Mouse (Mus musculus) heart, embryonic 14.5 days (tissue): ENCODE data around the gene Tada2a. TPM values are rescaled to one million over a fixed set of nuclear protein-coding genes. Genes with fewer than 3 reads are reported as not detected.

ENCODE experiments used
- ATAC-seq: fragments of 200-750 bp; cut with Nextera tagmentation; 2 replicates; pipeline ENCODE4 v1.8.0; 2017; ENCODE audit warnings: low read depth, moderate TSS enrichment; ENCODE audit not compliant: insufficient number of reproducible peaks, insufficient read depth, low FRiP score
- H3K27ac ChIP-seq, 2 experiments: fragments of 200-500 bp in 1 of 2; fragments of 300-500 bp in 1 of 2; sonication (generic) in 1 of 2; replicated peaks in 1 of 2; 2 replicates each; pipeline ENCODE4 v1.5.1; 2012 to 2014; ENCODE audit warnings: low read depth in 2 of 2, low read length in 2 of 2, control low read depth in 1 of 2, mild to moderate bottlenecking in 1 of 2, mixed read lengths in 1 of 2; ENCODE audit not compliant: control insufficient read depth in 1 of 2, insufficient read depth in 1 of 2
- H3K27me3 ChIP-seq: fragments of 300-500 bp; sonication (generic); 2 replicates; pipeline ENCODE4 v1.6.1; 2014; ENCODE audit warnings: mild to moderate bottlenecking, low read length, control low read depth; ENCODE audit not compliant: control insufficient read depth, insufficient read depth
- H3K36me3 ChIP-seq: fragments of 300-500 bp; sonication (generic); 2 replicates; pipeline ENCODE4 v1.6.1; 2014; ENCODE audit warnings: mild to moderate bottlenecking, control low read depth, low read length, mixed read lengths; ENCODE audit not compliant: control insufficient read depth, insufficient read depth
- H3K4me1 ChIP-seq, 2 experiments: fragments of 200-500 bp in 1 of 2; fragments of 300-500 bp in 1 of 2; sonication (generic) in 1 of 2; 2 replicates each; pipeline ENCODE4 v1.6.1; 2012 to 2014; ENCODE audit warnings: low read length in 2 of 2, control low read depth in 1 of 2, mixed read lengths in 1 of 2; ENCODE audit not compliant: control insufficient read depth in 2 of 2, insufficient read depth in 2 of 2
- H3K4me2 ChIP-seq: fragments of 300-500 bp; sonication (generic); 2 replicates; pipeline ENCODE4 v1.6.1; 2014; ENCODE audit warnings: mild to moderate bottlenecking, low read length
- H3K4me3 ChIP-seq, 2 experiments: fragments of 200-500 bp in 1 of 2; fragments of 300-500 bp in 1 of 2; sonication (generic) in 1 of 2; 2 replicates each; pipeline ENCODE4 v1.5.1; 2012 to 2014; ENCODE audit warnings: low read length in 2 of 2, mild to moderate bottlenecking in 2 of 2, control low read depth in 1 of 2, low read depth in 1 of 2, moderate library complexity in 1 of 2; ENCODE audit not compliant: control insufficient read depth in 1 of 2, insufficient read depth in 1 of 2
- H3K9ac ChIP-seq: fragments of 300-500 bp; sonication (generic); 2 replicates; pipeline ENCODE4 v1.6.1; 2014; ENCODE audit warnings: mild to moderate bottlenecking, low read length
- H3K9me3 ChIP-seq: fragments of 300-500 bp; sonication (generic); 2 replicates; pipeline ENCODE4 v1.6.1; 2016; ENCODE audit warnings: low read length, control low read depth; ENCODE audit not compliant: control insufficient read depth
- WGBS: fragments of 180-500 bp; shearing (Covaris S2); extraction: QIAGEN DNeasy Blood & Tissue Kit; methylation state at CpG from one replicate; pipeline ENCODE4 v1.1.7; 2014; 5-methylcytosine and 5-hydroxymethylcytosine counted together
- polyA plus RNA-seq: library from polyadenylated mRNA; unstranded; fragments of >200 nt; fragmentation: Nextera tagmentation; extraction: Ambion mirVana; gene quantifications from 2 replicates; pipeline ENCODE4 v1.2.1, GENCODE M21; 2014

The Tada2a gene
- polyA plus RNA-seq, 1 experiment from 2014 or later, result 16.9 TPM

DNA sequence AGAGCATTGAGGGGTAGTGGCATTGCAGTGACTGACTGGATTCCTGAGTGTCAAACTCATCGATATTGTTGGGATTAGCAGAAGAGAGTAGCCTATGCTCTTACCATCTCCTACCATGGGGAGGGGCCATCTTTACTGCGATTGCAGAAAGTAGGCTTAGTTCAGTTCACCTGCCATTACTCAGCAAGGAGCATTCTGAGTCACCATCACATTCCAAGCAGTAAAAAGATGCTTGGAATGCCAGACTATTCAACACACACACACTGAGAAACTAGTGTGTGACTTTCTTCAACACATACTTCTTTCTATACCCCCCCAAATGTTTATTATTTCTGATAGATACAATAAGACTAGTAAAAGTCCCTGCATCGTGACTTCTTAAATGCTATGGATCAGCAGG, 49.1 kb downstream of the Tada2a start:
- peak overlapping the region; percentile 26 to 57; a peak in 3 of 4 replicates for H3K27ac ChIP-seq

DNA sequence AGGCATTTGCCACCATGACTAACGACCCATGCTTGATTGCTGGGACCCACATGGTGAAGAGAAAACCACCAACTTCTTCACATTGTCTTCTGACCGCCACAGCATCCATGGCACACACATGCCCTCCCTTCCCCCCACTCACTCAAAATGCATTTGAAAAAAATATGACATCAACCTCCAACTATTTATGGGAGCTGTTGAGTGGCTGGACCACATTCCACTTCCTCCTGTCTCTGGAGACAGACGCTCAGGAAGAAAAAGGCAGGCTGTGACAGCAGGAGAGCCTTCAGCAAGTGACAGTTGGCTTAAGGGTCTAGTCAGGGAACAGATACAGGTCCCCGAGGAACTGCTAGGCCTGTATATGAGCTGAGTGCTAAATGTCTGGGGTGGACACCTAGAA, 49.5 kb downstream of the Tada2a start:
- 34% methylated on average over 4 of the region's 4 CpGs for WGBS
- H3K27me3 ChIP-seq, result no peaks in the 10 kb centered on the region
- H3K36me3 ChIP-seq, result peaks cover 23% of the 10 kb centered on the region; the same call in 1 of the 2 replicates
- H3K4me3 ChIP-seq, result no peak overlapping the region
- H3K4me2 ChIP-seq, result 0 out of 2 replicates have a peak overlapping the region, but pooled peaks have one; percentile 8
- peaks cover 10 to 17% of the 10 kb centered on the region in 2 experiments for H3K4me1 ChIP-seq
- H3K9ac ChIP-seq, result no peak overlapping the region
- no peaks in the 10 kb centered on the region for H3K9me3 ChIP-seq
- peak; percentile 61; the same call in 1 of the 2 replicates for ATAC-seq
- peak overlapping the region; percentile 26 to 57; a peak in 3 of 4 replicates for H3K27ac ChIP-seq

More for the DNA sequence above, 49.1 kb downstream of the Tada2a start:
- H3K4me3 ChIP-seq, result no peak overlapping the region
- no peaks in the 10 kb centered on the region for H3K9me3 ChIP-seq
- no peak overlapping the region for H3K4me2 ChIP-seq
- H3K4me1 ChIP-seq, result peaks cover 10 to 17% of the 10 kb centered on the region in 2 experiments
- H3K27me3 ChIP-seq, result no peaks in the 10 kb centered on the region
- peaks cover 23% of the 10 kb centered on the region; the same call in 1 of the 2 replicates for H3K36me3 ChIP-seq
- no peak overlapping the region for H3K9ac ChIP-seq
- 63% methylated on average over 3 of the region's 3 CpGs for WGBS
- no peak for ATAC-seq

DNA sequence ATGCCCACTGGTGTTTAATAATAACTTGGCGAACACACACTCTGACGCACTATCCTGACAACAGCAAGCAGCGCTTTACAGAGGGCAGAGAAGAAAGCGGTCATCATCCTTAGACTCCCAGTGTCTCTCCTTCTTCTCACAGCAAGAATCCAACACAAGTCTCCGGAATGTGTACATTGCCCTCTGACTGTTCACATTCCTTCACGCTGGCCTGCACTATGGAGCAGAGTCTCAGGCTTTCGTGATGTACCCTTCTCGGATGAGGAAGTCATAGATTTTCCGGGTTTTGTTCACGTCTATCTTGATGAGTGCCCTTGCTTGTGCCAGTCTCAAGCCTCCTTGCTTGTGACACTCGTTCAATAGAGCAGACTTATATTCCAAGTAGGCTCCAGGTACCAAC, 50.0 kb downstream of the Tada2a start:
- no peak overlapping the region for H3K9ac ChIP-seq
- WGBS, result 91% methylated on average over 11 of the region's 11 CpGs
- ATAC-seq, result no peak
- H3K4me2 ChIP-seq, result 0 out of 2 replicates have a peak overlapping the region, but pooled peaks have one; percentile 8
- H3K36me3 ChIP-seq, result peaks cover 20% of the 10 kb centered on the region; the same call in 1 of the 2 replicates
- H3K4me3 ChIP-seq, result no peak overlapping the region
- peak overlapping the region; percentile 23 to 57; a peak in 2 of 4 replicates for H3K27ac ChIP-seq
- H3K27me3 ChIP-seq, result no peaks in the 10 kb centered on the region
- H3K4me1 ChIP-seq, result peaks cover 10 to 17% of the 10 kb centered on the region in 2 experiments
- no peaks in the 10 kb centered on the region for H3K9me3 ChIP-seq

DNA sequence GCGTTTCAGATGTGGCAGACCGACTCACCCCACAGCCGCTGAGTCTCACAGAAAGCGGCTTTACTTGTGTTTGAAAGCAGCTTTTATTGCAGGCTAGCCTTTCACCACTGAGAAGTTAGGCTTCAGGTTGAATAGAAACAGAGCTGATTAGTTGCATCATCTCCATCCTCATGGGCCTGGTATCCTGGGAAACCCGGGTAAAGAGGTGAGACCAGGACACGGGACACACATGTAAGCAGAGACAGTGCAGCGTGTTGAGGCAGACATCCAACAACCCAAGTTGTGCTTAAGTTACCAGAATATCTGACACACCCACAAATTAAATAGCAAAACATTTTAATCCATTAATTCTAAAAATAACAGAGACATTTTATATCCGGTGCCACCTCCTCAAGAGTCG, 50.8 kb downstream of the Tada2a start:
- 88% methylated on average over 9 of the region's 9 CpGs for WGBS
- ATAC-seq, result no peak
- H3K9me3 ChIP-seq, result no peaks in the 10 kb centered on the region
- no peaks in the 10 kb centered on the region for H3K27me3 ChIP-seq
- no peak overlapping the region for H3K9ac ChIP-seq
- H3K27ac ChIP-seq, result peak overlapping the region in 1 of 2 experiments; percentile 57; a peak in 1 of 4 replicates
- peaks cover 17% of the 10 kb centered on the region; the same call in 1 of the 2 replicates for H3K36me3 ChIP-seq
- peaks cover 10 to 24% of the 10 kb centered on the region in 2 experiments for H3K4me1 ChIP-seq
- no peak overlapping the region for H3K4me2 ChIP-seq
- H3K4me3 ChIP-seq, result no peak overlapping the region

DNA sequence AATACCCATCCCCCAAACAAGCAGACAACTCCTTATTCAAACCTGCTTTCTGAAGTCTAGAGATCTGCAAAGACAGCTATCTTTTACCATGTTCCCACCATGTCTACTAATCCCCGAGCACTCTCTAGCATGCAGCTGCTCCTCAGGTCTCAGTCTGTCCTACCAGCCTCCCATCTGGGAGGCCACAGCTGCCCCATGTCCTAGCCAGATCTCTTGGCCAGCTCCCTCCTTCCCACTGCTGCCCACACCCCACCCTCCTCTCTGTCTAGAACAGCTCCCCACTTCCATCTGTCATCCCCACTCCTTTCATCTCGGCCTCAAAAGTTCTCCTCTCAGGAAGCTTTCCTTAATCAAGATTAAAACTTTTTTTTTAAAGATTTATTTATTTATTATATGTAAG, 52.4 kb downstream of the Tada2a start:
- WGBS, result 82% methylated on average over 2 of the region's 2 CpGs
- H3K4me3 ChIP-seq, result no peak overlapping the region
- no peak overlapping the region for H3K9ac ChIP-seq
- H3K36me3 ChIP-seq, result peaks cover 14% of the 10 kb centered on the region; the same call in 1 of the 2 replicates
- no peak overlapping the region for H3K27ac ChIP-seq
- no peak for ATAC-seq
- no peaks in the 10 kb centered on the region for H3K27me3 ChIP-seq
- peaks cover 12 to 28% of the 10 kb centered on the region in 2 experiments for H3K4me1 ChIP-seq
- no peak overlapping the region for H3K4me2 ChIP-seq
- no peaks in the 10 kb centered on the region for H3K9me3 ChIP-seq

DNA sequence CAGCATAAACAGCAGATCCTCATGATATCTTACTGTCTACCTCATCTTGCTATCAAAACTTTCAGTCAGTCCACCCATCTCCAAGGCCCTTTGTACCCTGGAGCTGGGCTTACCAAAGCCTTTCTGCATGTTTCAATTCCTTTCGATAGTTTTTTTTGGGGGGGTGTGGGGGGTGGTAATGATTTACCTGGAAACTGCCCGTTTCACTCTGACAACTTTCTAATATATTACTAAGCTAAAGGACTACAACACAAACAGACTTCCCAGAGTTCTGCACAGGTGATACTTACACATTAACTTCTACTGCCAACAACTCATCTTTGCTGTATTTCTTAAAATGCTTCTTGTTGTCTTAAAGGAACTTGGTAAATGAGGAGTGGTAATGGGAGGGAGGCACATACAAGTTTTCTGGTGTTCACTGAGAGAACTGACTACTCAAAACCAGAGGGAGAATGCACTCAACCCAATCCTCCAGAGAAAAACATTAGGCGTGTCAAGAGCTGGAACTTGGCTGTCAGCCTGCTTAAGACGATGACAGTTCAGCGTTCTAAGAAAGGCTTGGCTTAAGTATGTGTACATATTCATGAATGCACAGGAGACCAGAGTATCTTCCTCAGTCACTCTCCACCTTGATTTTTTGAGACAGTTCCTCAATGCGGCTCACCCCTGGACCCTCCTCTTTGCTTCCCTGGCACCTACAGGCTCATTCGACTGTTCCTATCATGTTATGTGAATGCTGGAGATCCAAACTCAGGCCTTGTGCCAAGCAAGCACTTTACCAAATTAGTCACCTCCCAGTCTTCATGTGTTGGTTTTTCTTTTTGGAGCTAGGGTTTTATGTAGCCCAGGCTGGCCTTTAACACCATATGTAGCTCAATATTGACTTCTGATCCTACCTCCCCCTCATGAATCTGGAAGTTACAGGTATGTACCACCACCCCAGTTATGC, 55.3 kb downstream of the Tada2a start:
- Histone ChIP-seq H3K4me3 (no peak overlapping the region), H3K27me3 (peaks cover 10% of the 10 kb centered on the region), H3K4me2 (no peak overlapping the region), H3K9ac (no peak overlapping the region), H3K27ac (no peak overlapping the region), H3K36me3 (peaks cover 10% of the 10 kb centered on the region; the same call in 1 of the 2 replicates), H3K4me1 (peaks cover 2 to 14% of the 10 kb centered on the region in 2 experiments; a peak in 3 of 4 replicates), H3K9me3 (no peaks in the 10 kb centered on the region)
- 66% methylated on average over 7 of the region's 7 CpGs for WGBS
- no peak for ATAC-seq

DNA sequence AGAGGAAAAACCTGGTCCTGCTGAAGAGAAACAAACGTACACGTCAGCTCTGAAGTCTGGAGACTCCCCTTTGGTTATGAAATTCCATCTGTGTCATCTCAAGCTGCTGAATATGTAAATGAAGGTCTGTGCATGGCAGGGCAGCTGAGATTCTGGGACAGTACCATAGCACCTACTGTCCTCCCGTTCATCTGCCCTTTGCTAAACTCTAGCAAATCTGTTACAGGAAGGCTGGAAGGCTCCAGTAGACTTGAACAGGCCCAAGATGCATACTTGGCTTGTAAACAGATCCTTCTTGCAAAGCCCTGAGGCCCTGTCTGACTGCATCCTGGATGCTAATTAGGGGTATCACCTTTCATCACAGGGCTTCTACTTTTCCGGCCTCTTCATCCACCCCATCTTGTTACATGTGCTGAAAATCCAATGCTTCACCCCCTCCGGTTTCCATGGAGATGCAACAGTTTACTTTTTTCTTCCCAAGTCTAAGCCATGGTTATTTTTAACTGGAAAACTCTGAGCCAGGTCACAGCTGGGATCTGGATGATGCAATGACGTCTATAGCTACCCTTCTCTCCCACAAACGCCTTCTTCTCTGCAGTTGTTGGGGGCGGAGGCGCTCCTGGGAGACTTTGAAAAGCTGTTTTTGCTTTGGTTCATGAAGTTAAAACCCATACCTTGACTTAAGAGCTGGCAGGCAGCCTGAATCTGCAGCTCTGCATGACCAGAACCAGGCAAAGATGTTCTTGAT, 56.3 kb downstream of the Tada2a start:
- WGBS, result 46% methylated on average over 9 of the region's 9 CpGs
- no peak overlapping the region for H3K27ac ChIP-seq
- no peak for ATAC-seq

More for the DNA sequence above, 56.3 kb downstream of the Tada2a start:
- no peak overlapping the region for H3K4me3 ChIP-seq
- no peak overlapping the region for H3K9ac ChIP-seq
- peaks cover 6 to 13% of the 10 kb centered on the region in 2 experiments; a peak in 3 of 4 replicates for H3K4me1 ChIP-seq
- H3K36me3 ChIP-seq, result no peaks in the 10 kb centered on the region
- peaks cover 10% of the 10 kb centered on the region for H3K27me3 ChIP-seq
- no peaks in the 10 kb centered on the region for H3K9me3 ChIP-seq
- H3K4me2 ChIP-seq, result no peak overlapping the region
